Mouse (Mus musculus): ENCODE measurements around the gene Lmo4. TPM values are rescaled to one million over a fixed set of nuclear protein-coding genes. Genes with fewer than 3 reads are reported as not detected.

Lmo4 gene
- polyA plus RNA-seq (2012; rRNA removed; ENCODE audit: low replicate concordance) = 88.9 and 112 TPM in 2 replicates

GRCm38 (mm10) chr3:144204413-144205311 is at the start of gene Lmo4:
Gene Lmo4 (minus strand): TSS chr3:144205220.

Measured in mammary gland, adult 2 months (tissue).